Mouse (Mus musculus) stomach, embryonic 16.5 days (tissue): ENCODE measurements around the gene Hmga1. TPM values are rescaled to one million over a fixed set of nuclear protein-coding genes. Genes with fewer than 3 reads are reported as not detected.

Source experiments
- ATAC-seq: fragments of 200-750 bp; cut with Nextera tagmentation; 2 replicates; pipeline ENCODE4 v1.8.0; 2017; ENCODE audit warnings: moderate number of reproducible peaks, moderate TSS enrichment; ENCODE audit not compliant: insufficient read depth, low FRiP score
- H3K27ac ChIP-seq: fragments of 300-500 bp; sonication (generic); 2 replicates; pipeline ENCODE4 v1.5.1; 2014; ENCODE audit warnings: low read length
- H3K27me3 ChIP-seq: fragments of 300-500 bp; sonication (generic); 2 replicates; pipeline ENCODE4 v1.6.1; 2014; ENCODE audit warnings: low read length, control low read depth, mixed read lengths; ENCODE audit not compliant: control insufficient read depth, insufficient read depth
- H3K36me3 ChIP-seq: fragments of 300-500 bp; sonication (generic); 2 replicates; pipeline ENCODE4 v1.6.1; 2014; ENCODE audit warnings: low read length; ENCODE audit not compliant: control insufficient read depth, insufficient read depth
- H3K4me1 ChIP-seq: fragments of 300-500 bp; sonication (generic); 2 replicates; pipeline ENCODE4 v1.6.1; 2014; ENCODE audit warnings: low read length, control low read depth, mixed read lengths; ENCODE audit not compliant: control insufficient read depth, insufficient read depth
- H3K4me2 ChIP-seq: fragments of 300-500 bp; sonication (generic); 2 replicates; pipeline ENCODE4 v1.6.1; 2014; ENCODE audit warnings: low read depth, low read length, mixed read lengths
- H3K4me3 ChIP-seq: fragments of 300-500 bp; sonication (generic); replicated peaks from 2 replicates; pipeline ENCODE4 v1.5.1; 2014; ENCODE audit warnings: mild to moderate bottlenecking, low read length
- H3K9ac ChIP-seq: fragments of 300-500 bp; sonication (generic); 2 replicates; pipeline ENCODE4 v1.6.1; 2014; ENCODE audit warnings: low read length
- H3K9me3 ChIP-seq: fragments of 300-500 bp; sonication (generic); replicated peaks from 2 replicates; pipeline ENCODE4 v1.6.1; 2016; ENCODE audit warnings: low read length, control low read depth; ENCODE audit not compliant: control insufficient read depth
- WGBS: fragments of 180-500 bp; shearing (Covaris S2); extraction: QIAGEN DNeasy Blood & Tissue Kit; methylation state at CpG from one replicate; pipeline ENCODE4 v1.1.7; 2014; 5-methylcytosine and 5-hydroxymethylcytosine counted together
- polyA plus RNA-seq: library from polyadenylated mRNA; unstranded; fragments of >200 nt; fragmentation: Nextera tagmentation; extraction: Ambion mirVana; gene quantifications from 2 replicates; pipeline ENCODE4 v1.2.1, GENCODE M21; 2015

The Hmga1 gene
- polyA plus RNA-seq, result 163 and 171 TPM in 2 replicates

DNA sequence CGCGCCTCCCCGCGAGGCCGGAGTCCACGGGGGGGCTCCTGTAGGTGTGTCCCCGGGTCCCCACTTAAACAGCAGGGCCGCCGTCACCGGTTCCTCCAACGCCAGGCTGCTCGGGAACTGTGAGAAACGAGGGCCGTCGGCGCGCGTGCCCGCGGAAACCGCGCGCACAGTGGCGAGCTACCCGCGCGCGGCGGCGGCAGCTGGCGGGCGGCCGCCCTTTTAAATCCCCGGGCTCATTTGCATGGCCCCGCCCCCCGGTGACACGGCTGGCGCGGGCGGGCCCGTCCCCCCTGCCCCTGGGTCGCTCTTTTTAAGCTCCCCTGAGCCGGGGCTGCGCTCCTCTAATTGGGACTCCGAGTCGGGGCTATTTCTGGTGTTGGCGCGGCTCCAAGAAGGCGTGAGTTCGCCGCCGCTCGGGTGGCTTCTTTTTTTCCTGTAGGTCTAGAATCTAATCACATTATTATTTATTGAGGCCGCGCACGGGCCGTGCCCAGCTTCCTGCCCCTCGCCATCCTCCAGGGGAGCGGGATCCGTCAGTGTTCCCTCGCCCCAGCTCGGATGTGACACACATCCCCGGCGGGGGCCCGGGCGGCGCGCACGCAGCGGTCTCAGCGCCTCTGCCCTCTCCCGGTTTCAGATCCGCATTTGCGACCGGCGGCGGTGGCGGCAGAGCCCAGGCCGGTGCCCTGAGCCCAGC is at the start of gene Hmga1:
TSS of gene Hmga1 (plus strand) at position 183 of the 697 bp plus-strand sequence.
- no peaks in the 10 kb centered on the region for H3K27me3 ChIP-seq
- peaks cover 9% of the 10 kb centered on the region; the same call in 1 of the 2 replicates for H3K4me1 ChIP-seq
- ATAC-seq, result peak; percentile 75
- no peaks in the 10 kb centered on the region for H3K9me3 ChIP-seq
- H3K36me3 ChIP-seq, result no peaks in the 10 kb centered on the region
- peak within 1 kb of the TSS; percentile 87 for H3K9ac ChIP-seq
- H3K27ac ChIP-seq, result peak within 1 kb of the TSS; percentile 94
- under 1% methylated on average over 79 of the region's 79 CpGs for WGBS
- peak within 1 kb of the TSS; percentile 68 for H3K4me3 ChIP-seq
- peak within 1 kb of the TSS; percentile 81 for H3K4me2 ChIP-seq

DNA sequence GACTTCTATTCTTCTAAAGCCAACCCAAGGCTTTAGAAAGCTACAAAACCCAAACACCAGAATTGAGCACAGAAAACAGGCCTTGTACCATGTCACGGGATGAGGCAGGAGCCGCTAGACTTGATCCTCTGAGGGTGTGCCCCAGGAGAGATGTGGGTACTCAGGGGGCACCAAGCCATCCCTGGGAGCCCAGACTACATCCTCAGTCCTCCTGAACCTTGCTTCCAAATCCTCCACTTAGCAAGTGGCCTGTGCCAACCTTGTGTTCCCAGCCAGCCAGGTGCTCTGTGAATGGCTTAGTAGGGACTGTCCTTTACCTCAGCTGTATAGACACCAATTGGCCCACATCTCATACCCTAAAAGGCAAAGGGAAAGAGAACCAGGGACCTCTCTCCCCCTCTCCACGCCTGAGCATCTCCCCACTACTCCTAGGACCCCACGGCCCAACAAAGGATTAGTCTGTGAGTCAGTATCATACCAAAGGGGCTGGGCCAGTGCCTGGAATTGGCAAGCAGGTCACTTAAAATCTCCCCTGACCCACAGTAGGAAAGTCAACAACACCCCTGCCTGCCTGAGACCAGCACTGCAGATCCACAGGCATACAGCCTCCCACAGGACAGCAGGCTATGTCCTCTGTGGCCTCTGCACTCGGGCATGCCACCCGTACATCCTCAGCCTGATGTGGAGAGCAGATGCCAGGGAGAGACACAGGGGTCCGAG is 49.3 kb upstream of the Hmga1 start:
- ATAC-seq, result no peak
- H3K27ac ChIP-seq, result no peak overlapping the region
- H3K9me3 ChIP-seq, result no peaks in the 10 kb centered on the region
- no peak overlapping the region for H3K9ac ChIP-seq
- peaks cover 48% of the 10 kb centered on the region for H3K27me3 ChIP-seq
- WGBS, result 87% methylated on average over 7 of the region's 7 CpGs
- H3K4me3 ChIP-seq, result no peak overlapping the region
- H3K4me2 ChIP-seq, result no peak overlapping the region
- no peaks in the 10 kb centered on the region for H3K36me3 ChIP-seq
- H3K4me1 ChIP-seq, result peaks cover 8% of the 10 kb centered on the region; the same call in 1 of the 2 replicates

DNA sequence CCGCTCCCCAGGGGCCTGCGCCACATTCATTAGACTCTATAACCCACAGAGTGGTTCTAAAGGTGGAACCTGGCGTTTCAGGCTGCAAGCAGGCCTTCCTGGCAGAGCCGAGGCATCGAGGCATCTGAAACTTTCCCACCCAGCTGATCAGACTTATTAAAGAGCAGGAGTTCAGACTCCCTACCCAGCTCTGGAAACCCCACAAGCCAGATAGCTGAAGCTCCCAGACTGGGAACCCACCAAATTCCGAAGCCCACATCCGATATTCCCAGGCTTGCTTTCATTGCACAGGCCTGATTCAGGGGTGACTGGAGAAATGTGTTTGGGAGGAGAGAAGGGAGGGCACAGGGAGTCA is 48.7 kb upstream of the Hmga1 start:
- Histone ChIP-seq H3K36me3 (no peaks in the 10 kb centered on the region), H3K27me3 (peaks cover 49% of the 10 kb centered on the region), H3K4me3 (no peak overlapping the region), H3K4me1 (peaks cover 14% of the 10 kb centered on the region; the same call in 1 of the 2 replicates), H3K9me3 (no peaks in the 10 kb centered on the region), H3K4me2 (no peak overlapping the region), H3K9ac (no peak overlapping the region), H3K27ac (no peak overlapping the region)
- ATAC-seq, result no peak
- 86% methylated on average over 7 of the region's 7 CpGs for WGBS

DNA sequence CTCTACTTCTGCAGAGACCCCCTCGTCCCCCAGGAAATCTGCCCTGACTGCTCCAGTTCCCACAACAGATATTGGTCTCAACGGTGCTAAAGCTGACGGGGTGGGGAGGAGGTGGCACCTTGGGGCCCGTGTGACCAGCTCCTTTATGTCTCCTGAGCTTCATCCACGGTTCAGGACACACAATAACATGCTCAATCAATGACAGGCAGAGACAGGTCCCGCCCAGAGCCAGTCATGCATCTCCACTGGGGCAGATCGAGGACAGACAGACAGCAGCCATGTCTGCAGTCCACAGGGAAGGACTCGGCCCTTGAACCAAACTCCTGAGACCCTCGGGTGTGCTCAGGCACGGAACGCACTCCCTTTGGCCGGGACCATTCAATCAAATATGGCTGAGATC is 48.3 kb upstream of the Hmga1 start:
- no peak overlapping the region for H3K9ac ChIP-seq
- no peaks in the 10 kb centered on the region for H3K9me3 ChIP-seq
- no peak overlapping the region for H3K4me3 ChIP-seq
- no peak for ATAC-seq
- H3K27me3 ChIP-seq, result peaks cover 49% of the 10 kb centered on the region
- H3K4me2 ChIP-seq, result no peak overlapping the region
- WGBS, result 61% methylated on average over 12 of the region's 12 CpGs
- no peak overlapping the region for H3K27ac ChIP-seq
- H3K36me3 ChIP-seq, result no peaks in the 10 kb centered on the region
- peaks cover 15% of the 10 kb centered on the region; the same call in 1 of the 2 replicates for H3K4me1 ChIP-seq

DNA sequence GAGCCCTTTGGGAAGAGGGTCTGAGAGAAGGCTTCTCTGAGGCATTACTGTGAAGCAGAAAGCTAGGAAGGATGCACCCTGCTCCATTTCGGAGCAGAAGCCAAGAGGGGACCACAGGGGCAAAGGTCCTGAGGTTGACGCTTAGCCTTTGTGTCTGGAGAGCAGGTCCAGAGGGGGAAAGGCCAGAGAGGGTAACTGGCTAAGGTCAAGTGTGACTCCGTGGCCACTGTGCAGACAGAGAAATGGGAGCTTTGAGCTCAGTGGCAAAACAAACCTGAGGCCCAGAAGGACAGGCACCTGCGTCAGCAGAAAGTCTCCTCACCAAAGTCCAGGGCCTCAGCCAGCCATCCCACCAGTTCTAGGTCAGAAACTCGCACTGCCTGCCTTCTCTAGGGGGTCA is 47.8 kb upstream of the Hmga1 start:
- H3K27me3 ChIP-seq, result peaks cover 52% of the 10 kb centered on the region
- H3K27ac ChIP-seq, result no peak overlapping the region
- no peak overlapping the region for H3K4me3 ChIP-seq
- H3K36me3 ChIP-seq, result no peaks in the 10 kb centered on the region
- ATAC-seq, result no peak
- no peak overlapping the region for H3K9ac ChIP-seq
- H3K4me2 ChIP-seq, result no peak overlapping the region
- 65% methylated on average over 5 of the region's 5 CpGs for WGBS
- peaks cover 18% of the 10 kb centered on the region for H3K4me1 ChIP-seq
- H3K9me3 ChIP-seq, result no peaks in the 10 kb centered on the region

DNA sequence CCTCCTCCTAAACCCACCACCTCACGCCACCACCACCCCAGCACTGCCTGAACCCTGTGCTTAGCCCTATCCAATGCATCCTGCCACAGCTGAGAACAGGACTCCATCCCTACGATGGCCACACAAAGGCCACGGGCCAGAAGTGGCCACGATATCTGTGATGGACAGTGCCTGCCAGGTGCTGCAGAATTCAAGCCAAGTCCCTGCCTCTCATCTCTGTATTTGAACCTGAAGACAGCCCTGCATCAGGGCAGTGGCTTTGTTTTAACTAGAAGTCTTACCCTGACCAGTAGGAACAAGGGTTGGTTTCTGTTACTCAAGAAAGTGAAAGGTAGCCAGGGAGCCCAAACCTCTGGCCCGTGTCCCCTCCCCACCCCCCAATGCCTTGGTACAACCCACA is 47.2 kb upstream of the Hmga1 start:
- Histone ChIP-seq H3K27ac (no peak overlapping the region), H3K4me2 (no peak overlapping the region), H3K27me3 (peaks cover 54% of the 10 kb centered on the region), H3K9ac (no peak overlapping the region), H3K9me3 (no peaks in the 10 kb centered on the region), H3K4me1 (peaks cover 21% of the 10 kb centered on the region), H3K4me3 (no peak overlapping the region), H3K36me3 (no peaks in the 10 kb centered on the region)
- no peak for ATAC-seq
- 78% methylated on average over 5 of the region's 5 CpGs for WGBS

DNA sequence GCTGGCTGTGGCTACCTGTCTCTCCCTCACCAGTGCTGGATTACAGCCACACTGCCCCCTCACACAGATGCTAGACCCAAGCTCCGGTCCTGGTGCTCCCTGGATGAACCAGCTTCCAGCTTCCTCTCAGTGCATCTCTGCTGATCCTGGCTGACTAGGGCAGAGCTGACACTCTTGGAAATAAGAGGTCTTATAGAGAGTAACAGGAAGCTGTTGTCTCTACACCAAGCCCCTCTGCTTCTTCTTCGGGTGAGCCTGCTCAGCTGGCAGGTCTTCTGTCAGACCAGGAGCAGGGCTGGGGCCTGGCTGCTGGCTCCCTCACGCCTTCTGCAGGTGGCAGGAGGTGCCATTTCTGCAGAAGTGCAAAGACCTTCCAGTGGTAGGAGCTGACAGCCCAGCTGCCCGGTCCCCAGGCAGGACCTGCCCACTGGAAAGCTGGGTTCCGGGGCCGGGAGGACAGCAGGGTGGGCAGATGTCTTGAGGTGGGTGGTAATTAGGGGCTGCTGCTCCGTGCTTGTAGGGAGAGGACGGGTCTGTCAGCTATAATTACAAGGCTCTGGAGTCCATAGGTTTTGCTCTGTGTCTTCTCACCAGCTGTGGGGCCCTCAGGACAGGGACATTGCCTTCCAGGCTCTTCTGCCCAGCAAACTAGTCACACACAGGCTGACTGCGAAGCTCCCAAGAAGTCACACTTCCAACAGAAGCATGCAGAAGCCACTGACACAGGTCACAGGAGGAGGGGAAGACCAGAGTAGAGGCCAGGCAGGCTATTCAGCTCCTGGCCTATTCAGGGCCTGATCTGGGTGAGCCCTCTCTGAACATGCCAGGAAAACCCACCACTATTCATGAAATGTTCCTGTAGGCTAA is 45.8 kb upstream of the Hmga1 start:
- H3K27me3 ChIP-seq, result peaks cover 68% of the 10 kb centered on the region
- H3K4me3 ChIP-seq, result no peak overlapping the region
- peaks cover 21% of the 10 kb centered on the region for H3K4me1 ChIP-seq
- no peak overlapping the region for H3K4me2 ChIP-seq
- H3K36me3 ChIP-seq, result no peaks in the 10 kb centered on the region
- H3K9me3 ChIP-seq, result no peaks in the 10 kb centered on the region
- ATAC-seq, result no peak
- no peak overlapping the region for H3K27ac ChIP-seq
- WGBS, result 59% methylated on average over 9 of the region's 9 CpGs
- H3K9ac ChIP-seq, result no peak overlapping the region

DNA sequence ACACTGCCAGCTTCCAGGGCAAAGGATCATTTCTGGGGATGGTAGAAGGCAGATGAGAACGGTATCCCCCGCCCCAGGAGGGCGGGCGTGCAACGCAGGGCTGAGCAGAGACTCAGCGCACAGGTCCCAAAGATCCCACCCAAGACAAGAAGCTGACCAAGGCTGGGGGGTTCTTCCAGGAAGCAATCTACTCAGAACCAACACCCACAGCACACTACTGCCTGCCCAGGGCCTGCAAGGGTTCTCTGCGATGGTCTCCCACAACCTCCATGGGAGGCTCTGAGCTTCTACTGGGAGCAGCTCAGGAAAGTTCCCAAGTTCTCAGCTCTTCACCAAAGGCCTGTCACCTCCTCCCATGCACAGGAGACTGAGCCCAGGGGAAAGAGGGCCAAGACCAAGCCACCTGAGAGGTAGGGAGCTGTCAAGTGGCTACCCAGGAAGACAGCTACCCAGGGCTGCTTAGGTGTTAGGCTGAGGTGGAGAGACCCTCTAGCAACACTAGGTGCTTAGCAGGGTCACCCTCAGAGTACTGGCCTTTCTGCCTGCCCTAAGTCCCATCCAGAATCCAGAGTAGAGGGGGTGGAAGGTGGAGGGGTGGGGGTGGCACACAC is 45.1 kb upstream of the Hmga1 start:
- Histone ChIP-seq H3K36me3 (no peaks in the 10 kb centered on the region), H3K27me3 (peaks cover 70% of the 10 kb centered on the region)
- WGBS, result 81% methylated on average over 7 of the region's 7 CpGs

More for the DNA sequence above, 45.1 kb upstream of the Hmga1 start:
- Histone ChIP-seq H3K4me2 (no peak overlapping the region), H3K4me1 (peaks cover 15% of the 10 kb centered on the region), H3K27ac (no peak overlapping the region), H3K9me3 (no peaks in the 10 kb centered on the region), H3K9ac (no peak overlapping the region), H3K4me3 (no peak overlapping the region)
- no peak for ATAC-seq
